Mouse (Mus musculus): ENCODE results near the gene Plekha7.

Plekha7 gene

GRCm38 (mm10) chr7:116307871-116308631 is at the start of gene Plekha7:
Plekha7 (minus strand) TSS chr7:116308376.
- DNase-seq = peak; percentile 60

- peak; percentile 90 for DNase-seq
Observed at GRCm38 (mm10) chr7:116336226-116336625, 28.1 kb upstream of the Plekha7 start.

GRCm38 (mm10) chr7:116335133-116335532 is 27.0 kb upstream of the Plekha7 start:
- no peak for DNase-seq

- DNase-seq = no peak
Observed at GRCm38 (mm10) chr7:116334669-116335038, 26.5 kb upstream of the Plekha7 start.

- DNase-seq = peak; percentile 99
Observed at GRCm38 (mm10) chr7:116333713-116334668, 25.8 kb upstream of the Plekha7 start, which contains the start of gene Rps13. Rps13 (minus strand) TSS chr7:116334195.

- no peak for DNase-seq
Observed at GRCm38 (mm10) chr7:116331246-116331645, 23.1 kb upstream of the Plekha7 start.

- no peak for DNase-seq
Observed at GRCm38 (mm10) chr7:116329858-116330257, 21.7 kb upstream of the Plekha7 start.

GRCm38 (mm10) chr7:116328777-116329176 is 20.6 kb upstream of the Plekha7 start:
- DNase-seq = no peak

- peak; percentile 19 for DNase-seq
Observed at GRCm38 (mm10) chr7:116327901-116328300, 19.7 kb upstream of the Plekha7 start.

GRCm38 (mm10) chr7:116323331-116323964 is 15.3 kb upstream of the Plekha7 start:
- peak; percentile 82 for DNase-seq

- DNase-seq = peak; percentile 47
Observed at GRCm38 (mm10) chr7:116309456-116309855, 1.3 kb upstream of the Plekha7 start.

GRCm38 (mm10) chr7:116308632-116308991 is 436 bp upstream of the Plekha7 start:
- peak; percentile 33 for DNase-seq

GRCm38 (mm10) chr7:116307099-116307870 is 891 bp downstream of the Plekha7 start:
- DNase-seq = peak; percentile 78

- DNase-seq = no peak
Observed at GRCm38 (mm10) chr7:116306601-116307000, 1.6 kb downstream of the Plekha7 start.

GRCm38 (mm10) chr7:116301661-116302311 is 6.4 kb downstream of the Plekha7 start:
- peak; percentile 45 for DNase-seq

GRCm38 (mm10) chr7:116301144-116301543 is 7.0 kb downstream of the Plekha7 start:
- DNase-seq = no peak

- DNase-seq = no peak
Observed at GRCm38 (mm10) chr7:116298851-116299250, 9.3 kb downstream of the Plekha7 start.

- no peak for DNase-seq
Observed at GRCm38 (mm10) chr7:116298389-116298788, 9.8 kb downstream of the Plekha7 start.

GRCm38 (mm10) chr7:116294961-116295360 is 13.2 kb downstream of the Plekha7 start:
- DNase-seq = no peak

- no peak for DNase-seq
Observed at GRCm38 (mm10) chr7:116292377-116292776, 15.8 kb downstream of the Plekha7 start.

GRCm38 (mm10) chr7:116290559-116290958 is 17.6 kb downstream of the Plekha7 start:
- DNase-seq = no peak

GRCm38 (mm10) chr7:116288996-116289395 is 19.2 kb downstream of the Plekha7 start:
- DNase-seq = no peak
